Mouse (Mus musculus): ENCODE results near the gene Coa7.

Coa7 gene

GRCm38 (mm10) chr4:108327730-108328484 lies at the start of gene Coa7:
TSS of gene Coa7 (plus strand) at chr4:108328140.
- peak; percentile 95 to 97 for DNase-seq (ENCODE audit: low spot score in 2 of 2)

- no peak for DNase-seq (ENCODE audit: low spot score in 2 of 2)
These were observed 27.7 kb upstream of the Coa7 start for GRCm38 (mm10) chr4:108300266-108300665.

DNA sequence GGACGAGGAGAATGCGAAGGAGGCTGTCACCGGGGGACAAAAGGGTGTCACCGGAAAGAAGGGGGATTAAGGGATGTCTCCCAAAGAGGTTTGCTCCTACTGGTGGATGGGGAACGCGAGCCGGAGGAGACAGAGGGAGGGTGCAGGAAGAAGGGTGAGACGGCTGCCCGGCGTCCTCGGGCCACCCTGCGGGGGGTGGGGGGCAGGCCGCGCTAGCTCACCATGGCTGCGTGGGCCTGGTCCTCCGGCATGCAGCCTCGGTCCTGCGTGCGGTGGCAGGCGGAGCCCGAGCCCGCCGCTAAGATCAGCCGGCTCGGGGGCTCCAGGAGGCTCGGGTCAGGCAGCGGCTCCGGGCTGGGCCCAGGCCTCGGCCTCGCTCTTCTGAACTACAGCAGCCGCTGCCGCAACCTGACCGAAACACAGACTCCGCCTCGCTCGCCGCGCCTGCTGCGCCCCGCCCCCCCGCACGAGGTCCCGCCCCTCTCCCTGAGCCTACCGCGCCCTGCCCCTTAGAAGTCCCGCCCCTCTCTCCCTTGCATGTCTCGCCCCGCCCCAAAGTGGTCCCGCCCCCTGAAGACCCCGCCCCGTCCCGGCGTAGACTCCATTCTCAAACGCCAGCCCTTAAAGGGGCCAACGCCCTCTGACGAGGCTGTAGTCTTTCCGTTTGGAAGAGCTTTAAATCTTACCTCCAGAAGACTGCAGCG lies 27.1 kb upstream of the Coa7 start, which contains the start of gene Zyg11b:
Zyg11b (minus strand) TSS at position 427 of the 704 bp plus-strand sequence.
- peak; percentile 67 to 83 for DNase-seq (ENCODE audit: low spot score in 2 of 2)

DNA sequence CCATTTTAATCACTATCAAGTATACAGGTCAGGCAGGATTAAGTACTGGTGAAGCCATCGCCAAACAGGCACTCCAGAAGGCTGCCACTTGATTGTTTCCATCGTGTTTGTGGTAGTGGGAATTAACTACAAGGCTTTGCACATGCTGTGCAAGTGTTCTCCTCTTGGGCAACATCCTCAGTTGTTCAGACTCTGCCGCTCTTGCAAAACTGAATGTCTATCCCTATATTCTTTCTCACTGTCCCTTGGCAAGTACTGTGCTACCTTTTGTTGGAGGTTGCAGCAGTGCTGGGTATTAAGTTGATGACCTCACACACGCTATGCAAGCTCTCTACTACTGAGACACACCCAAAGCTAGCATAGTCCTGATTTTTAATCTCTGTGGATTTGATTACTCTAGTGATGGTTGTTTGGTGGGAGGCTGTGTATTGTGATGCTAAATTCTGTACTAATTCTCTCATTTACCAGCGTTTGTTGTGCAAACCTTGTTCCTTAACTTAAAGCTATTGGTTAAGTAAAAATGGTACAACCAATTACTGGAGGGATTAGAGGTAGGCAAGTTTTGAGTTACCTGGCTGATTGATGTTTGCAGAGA lies 25.5 kb upstream of the Coa7 start:
- DNase-seq (ENCODE audit: low spot score in 2 of 2), result no peak

- no peak for DNase-seq (ENCODE audit: low spot score in 2 of 2)
These were observed 17.2 kb upstream of the Coa7 start for GRCm38 (mm10) chr4:108310706-108311105.

GRCm38 (mm10) chr4:108314041-108314440 lies 13.9 kb upstream of the Coa7 start:
- DNase-seq (ENCODE audit: low spot score in 2 of 2), result no peak

- no peak for DNase-seq (ENCODE audit: low spot score in 2 of 2)
These were observed 10.0 kb upstream of the Coa7 start for GRCm38 (mm10) chr4:108317656-108318605.

- no peak for DNase-seq (ENCODE audit: low spot score in 2 of 2)
These were observed 9.0 kb upstream of the Coa7 start for GRCm38 (mm10) chr4:108318649-108319615.

DNA sequence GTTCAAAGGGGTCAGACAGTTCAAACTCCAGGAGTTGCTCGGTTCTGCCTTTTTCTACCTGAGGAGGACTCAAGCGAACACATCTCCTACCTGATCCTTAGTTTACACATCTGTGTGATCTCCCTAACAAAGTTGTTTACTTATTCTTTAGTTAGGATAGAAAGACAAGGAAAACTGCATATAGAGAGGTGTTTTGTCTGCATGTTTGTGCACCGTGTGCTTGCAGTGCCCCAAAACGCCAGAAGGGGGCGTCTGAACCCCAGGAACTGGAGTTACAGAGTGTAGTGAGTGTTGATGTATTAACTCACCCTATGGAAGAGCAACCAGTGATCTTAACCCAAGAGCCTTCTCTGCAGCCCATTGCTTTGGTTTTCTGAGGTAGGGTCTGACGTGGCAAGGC lies 8.2 kb upstream of the Coa7 start:
- DNase-seq (ENCODE audit: low spot score in 2 of 2), result no peak

GRCm38 (mm10) chr4:108320627-108321380 lies 7.1 kb upstream of the Coa7 start:
- no peak for DNase-seq (ENCODE audit: low spot score in 2 of 2)

GRCm38 (mm10) chr4:108323588-108323987 lies 4.4 kb upstream of the Coa7 start:
- no peak for DNase-seq (ENCODE audit: low spot score in 2 of 2)

DNA sequence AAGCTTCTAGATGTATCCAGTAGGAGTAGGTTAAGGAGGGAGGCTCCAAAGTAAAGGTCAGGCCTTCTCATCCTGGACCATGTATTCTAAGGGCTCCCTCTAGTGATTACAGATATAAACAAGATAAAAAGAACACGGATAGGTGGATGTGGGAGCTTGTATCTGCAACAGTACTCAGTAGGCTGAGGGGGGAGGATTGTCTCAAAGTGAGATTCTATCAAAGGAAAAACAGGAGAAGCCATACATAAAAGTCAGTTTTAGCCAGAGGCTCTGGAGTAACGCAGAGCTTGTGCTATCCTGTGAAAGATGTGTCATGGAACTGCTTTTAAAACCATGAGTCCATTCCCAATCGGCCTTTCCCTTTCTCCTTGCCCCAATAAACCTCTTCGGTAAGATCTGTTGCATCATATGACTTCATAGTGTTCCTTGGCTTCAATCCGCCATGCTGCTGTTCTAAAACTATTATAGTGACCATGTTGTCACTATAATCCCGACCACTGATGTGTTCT lies 815 bp upstream of the Coa7 start:
- peak; percentile 31 to 32 for DNase-seq (ENCODE audit: low spot score in 2 of 2)

DNA sequence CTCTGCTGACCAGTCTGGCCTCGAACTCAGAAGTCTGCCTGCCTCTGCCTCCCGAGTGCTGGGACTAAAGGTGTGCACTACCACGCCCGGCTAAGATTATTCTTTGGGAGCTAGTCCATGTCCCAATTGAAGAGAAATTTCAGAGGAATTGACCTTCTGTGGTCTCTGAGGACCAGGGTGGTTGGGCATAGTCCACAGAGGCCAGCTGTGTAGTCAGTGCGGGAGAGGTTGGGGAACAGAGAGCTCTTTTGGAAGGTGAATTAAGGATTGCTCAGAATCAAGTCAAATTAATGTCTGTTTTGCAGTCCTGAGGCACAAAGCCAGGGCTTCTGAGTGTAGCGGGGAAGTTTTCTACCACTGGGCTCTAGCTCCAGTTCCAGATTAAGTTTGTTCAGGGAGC lies 1.9 kb downstream of the Coa7 start:
- no peak for DNase-seq (ENCODE audit: low spot score in 2 of 2)

GRCm38 (mm10) chr4:108332041-108332440 lies 4.1 kb downstream of the Coa7 start:
- DNase-seq (ENCODE audit: low spot score in 2 of 2), result no peak

DNA sequence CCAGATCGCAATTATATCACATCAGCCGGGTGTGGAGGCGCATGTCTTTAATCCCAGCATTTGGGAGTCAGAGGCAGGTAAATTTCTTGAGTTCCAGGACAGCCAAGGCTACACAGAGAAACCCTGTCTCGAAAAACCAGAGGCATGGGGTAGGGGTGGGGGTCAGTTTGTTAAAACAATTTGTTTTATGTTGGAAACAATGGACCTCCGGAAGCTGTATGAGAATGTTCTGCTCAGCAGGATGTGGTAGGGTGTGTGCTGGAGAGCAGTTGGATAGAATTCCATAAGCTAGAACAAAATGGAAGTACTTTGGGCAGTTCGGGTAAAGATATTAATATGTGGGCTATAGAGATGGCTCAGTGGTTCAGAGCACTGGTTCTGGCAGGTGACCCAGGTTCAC lies 7.5 kb downstream of the Coa7 start:
- DNase-seq (ENCODE audit: low spot score in 2 of 2), result no peak

GRCm38 (mm10) chr4:108336765-108337164 lies 8.8 kb downstream of the Coa7 start:
- DNase-seq (ENCODE audit: low spot score in 2 of 2), result no peak

DNA sequence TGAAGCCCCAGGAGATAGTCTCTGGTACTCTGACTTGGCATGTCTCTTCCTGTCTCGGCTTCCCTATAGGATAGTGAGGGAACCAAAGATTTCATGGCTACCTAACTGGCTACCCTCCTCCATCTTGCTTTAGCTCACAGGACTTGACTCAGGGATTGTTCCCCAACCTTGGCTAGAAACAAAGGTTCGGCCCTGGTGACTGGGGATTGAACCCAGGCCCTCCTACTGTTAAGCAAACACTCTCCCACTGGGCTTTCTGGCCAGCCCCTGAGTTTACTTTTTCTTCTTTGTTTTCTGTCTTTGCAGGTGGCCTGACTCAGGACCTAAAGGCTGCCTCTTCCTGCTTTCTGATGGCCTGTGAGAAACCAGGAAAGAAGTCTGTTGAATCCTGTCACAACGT lies 9.9 kb downstream of the Coa7 start:
- DNase-seq (ENCODE audit: low spot score in 2 of 2), result no peak

DNA sequence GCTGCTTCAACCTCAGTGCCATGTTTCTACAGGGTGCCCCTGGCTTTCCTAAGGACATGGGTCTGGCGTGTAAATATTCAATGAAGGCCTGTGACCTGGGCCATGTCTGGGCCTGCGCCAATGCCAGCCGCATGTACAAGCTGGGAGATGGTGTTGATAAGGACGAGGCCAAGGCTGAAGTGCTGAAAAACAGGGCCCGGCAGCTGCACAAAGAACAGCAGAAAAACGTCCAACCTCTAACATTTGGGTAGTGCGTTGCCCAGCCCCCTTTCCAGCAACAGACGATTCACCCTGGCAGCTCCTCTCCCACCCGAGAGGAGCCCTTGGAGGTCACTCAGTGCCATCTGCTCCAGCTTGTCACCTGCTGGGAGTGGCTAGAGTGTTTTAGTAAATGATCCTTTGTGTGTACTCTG lies 10.4 kb downstream of the Coa7 start:
- peak in 1 of 2 experiments; percentile 23 for DNase-seq (ENCODE audit: low spot score in 2 of 2)

DNA sequence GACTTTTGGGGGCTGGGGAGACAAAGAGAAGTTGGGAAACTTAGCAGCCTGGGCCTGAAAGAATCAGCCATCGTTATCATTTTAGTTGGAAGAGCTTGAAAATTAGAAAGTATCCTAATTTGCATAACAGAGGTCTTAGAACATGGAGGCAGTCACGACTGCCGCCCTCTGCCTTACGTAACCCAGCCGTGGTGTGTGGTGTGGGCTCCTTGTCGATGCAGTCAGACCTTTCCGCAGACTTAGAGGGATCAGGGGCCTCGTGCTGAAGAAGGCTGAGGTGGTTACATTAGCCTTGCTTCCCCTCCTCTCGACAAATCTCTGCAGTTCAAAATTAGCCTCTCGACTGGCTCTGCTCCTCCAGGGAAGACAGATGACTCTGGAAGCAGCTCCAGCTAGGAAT lies 10.9 kb downstream of the Coa7 start:
- DNase-seq (ENCODE audit: low spot score in 2 of 2), result peak; percentile 57 to 60

Data from right cerebral cortex, adult 2 months (tissue).